Mouse (Mus musculus): ENCODE results near the gene Gm49320.
"Not testable (repeated sequence)": the region's sequence is repeated elsewhere in the genome, so short reads cannot be mapped to it uniquely, and the experiment has no call there.

Gm49320 gene

DNA sequence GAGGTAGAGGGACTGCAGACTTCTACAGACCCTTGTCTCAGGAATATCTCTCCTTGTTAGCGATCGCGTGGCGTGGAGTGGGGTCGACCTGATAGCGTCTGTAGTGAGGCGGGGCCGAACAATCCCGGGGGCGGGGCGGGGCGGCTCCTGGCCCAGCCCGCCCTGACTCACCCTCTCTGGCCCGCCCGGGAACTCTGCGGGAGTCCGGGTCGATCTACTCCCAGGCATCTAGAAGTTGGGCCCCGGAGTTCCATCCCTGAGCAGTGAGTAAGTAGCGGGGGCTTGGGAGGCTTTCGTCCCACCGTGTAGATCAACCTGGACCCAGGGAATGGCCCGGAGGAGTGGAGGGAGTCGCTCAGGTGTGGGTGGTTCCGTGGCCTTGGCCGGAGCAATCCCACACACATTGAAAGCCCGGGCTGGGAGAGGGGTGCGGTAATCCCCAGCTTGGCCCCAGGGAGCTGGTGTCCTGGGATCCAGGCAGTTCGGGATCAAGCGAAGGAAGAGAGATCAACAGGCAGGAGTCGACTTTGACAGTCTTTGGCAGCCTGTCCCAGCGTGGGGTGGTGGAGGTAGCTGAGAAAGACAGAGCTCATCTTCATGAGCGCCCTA is 11.8 kb upstream of the Gm49320 start, which contains the start of gene Lrrc8e:
Gene Lrrc8e (plus strand): TSS at position 89 of the 609 bp plus-strand sequence.
- no peak for DNase-seq (ENCODE audit: low read depth, low spot score)

DNA sequence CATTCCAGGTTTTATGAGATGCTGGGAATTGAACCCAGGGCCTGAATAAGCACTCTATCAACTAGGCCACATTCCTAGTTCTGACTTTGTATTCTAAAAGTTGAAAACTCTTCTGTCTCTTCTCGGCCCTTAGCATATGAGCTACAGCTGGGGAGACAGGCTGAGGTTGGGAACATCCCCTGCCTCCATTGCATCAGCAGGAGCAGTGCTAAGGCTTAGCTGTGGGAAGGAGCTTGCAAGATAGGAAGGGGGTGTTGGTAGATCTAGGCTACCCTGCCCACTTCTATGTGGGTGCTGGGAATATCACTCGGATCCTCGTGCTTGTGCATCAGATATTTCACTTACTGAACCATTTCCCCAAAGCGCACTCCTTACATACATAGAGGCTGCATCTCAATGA is 10.7 kb upstream of the Gm49320 start:
- DNase-seq (ENCODE audit: low read depth, low spot score), result no peak

- DNase-seq (ENCODE audit: low read depth, low spot score), result no peak
Measured at GRCm38 (mm10) chr8:4229784-4230183, 8.9 kb upstream of the Gm49320 start.

DNA sequence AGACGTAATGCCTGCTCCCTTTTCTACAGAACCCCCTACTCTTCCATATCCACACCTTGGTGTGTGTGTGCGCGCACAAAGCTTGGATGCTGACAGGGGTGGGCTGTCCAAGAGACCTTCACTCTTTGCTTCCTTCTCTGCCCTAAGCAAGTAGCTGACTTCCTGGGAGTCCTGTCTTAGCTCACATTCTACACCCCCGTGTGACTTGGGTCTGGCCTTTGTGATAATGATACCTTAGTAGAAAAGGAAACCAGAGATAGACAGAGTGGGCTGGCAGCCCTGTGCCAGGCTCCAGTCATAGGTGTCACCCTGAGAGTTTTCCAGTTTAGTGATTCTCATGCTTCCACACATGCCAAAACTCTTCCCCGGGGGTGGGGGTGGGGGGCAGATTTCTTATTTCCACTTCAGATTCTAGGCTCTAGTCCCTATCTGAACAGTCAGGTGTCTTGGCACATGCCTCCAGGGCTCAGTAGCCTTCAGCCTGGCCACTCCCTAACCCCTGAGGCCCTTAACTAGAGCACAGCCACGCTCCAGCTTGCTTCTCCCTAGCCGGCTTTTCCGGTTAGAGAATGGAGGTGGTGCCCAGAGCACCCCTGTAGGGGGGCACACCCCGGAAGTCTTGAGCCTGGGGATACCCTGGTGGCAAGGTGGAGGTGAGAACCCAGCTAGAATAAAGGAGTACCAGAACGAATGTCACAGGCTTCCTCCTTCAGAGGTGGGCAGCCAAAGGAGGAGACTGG is 7.9 kb upstream of the Gm49320 start:
- no peak for DNase-seq (ENCODE audit: low read depth, low spot score)

DNA sequence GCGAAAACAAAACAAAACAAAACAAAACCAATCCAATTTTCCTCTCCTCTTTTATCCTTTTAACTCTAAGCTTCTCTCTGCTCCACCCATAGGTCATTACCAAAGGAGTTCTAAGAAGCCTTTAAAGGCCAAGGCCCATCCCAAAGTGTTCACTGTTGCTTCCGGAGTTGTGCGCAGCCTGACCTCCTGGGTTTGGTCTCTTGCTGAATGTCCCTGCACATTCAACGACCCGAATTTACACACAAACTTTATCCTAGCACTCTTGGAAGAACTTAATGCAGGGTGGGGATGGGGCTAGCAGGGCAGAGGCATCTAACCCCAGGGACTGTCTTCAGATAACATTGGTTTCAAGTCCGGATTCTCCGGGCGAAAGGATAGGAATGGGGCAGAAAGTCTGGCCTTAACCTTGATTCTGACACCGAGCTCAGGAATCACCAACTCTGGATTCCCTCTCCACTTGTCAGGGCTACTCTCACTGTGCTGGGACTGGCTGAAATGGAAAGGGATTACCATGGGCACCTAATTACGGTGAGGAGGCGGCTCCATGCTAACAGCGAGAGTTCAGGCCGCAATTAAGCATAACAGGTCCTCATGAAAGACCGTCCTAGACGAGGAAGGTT is 741 bp upstream of the Gm49320 start:
- DNase-seq (ENCODE audit: low read depth, low spot score), result no peak

DNA sequence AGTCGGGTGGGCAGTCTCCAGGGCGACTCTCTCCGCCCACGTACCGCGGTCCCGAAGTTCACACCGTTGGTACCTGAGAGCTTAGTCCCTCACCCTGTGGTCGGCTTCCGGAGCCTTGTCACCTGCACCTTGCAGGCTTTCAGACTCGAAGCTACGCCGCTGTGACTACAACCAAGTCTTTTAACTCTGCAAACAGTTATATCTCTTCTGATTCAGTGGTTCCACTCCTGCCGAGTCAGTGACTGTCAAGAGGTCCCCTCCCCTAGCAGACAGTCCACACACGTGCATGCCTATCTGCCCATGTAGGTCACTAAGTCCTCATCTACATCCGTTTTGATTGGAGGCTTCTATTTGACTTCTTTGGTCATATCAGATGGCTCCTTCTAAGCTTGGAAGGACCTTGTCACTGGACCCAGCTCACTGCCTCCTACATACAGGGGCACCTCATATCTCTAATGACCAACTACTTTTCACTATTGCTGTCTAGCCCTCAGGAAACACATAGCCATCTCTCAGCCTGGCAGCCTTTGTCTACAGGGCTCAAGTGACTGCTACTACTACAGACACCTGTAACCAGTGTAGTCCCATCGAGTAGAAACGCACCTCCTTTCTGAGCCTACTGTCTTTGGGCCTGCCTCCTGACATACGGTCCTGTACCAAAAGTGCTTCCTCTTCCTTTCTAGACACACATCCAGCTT is 677 bp downstream of the Gm49320 start:
- DNase-seq (ENCODE audit: low read depth, low spot score), result no peak

DNA sequence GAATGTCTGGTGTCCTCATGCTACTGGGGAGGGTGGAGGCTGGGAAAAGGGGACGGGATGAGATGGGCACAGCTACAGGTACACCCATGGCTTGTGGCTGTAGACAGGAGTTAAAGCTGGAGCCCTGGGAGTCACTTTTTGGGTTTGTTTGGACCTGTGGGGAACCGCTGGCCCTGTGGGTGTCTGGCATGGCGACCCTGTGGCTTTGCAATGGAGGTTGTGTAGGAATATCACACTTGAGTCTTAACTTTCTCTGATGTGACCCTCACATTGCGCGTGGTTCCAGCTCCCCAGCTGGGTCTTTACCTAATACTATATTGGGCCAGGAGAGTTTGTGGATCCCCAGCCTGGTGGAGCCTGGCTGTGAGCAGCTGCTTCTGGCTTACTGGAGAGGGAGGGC is 6.4 kb downstream of the Gm49320 start:
- no peak for DNase-seq (ENCODE audit: low read depth, low spot score)

GRCm38 (mm10) chr8:4245737-4246136 is 7.1 kb downstream of the Gm49320 start:
- DNase-seq (ENCODE audit: low read depth, low spot score), result no peak

DNA sequence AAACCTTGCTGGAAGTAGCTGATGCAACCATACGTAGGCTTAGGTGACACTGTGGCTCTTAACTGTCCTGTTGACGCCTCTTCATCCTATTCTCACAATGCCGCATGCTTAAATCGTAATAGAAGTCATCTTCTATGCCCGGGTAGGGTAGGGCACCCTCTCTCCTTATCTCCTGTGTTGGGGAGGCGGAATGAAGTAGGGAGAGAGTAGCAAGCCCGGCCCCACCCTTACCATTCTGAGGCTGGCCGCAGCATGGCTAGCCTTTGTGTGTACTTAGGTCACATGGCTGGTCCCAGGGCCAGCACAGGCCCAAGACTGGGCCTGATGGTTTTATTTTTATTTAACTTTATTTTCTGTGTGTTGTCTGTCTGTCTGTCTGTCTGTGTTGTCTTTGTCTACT is 8.6 kb downstream of the Gm49320 start:
- no peak for DNase-seq (ENCODE audit: low read depth, low spot score)

DNA sequence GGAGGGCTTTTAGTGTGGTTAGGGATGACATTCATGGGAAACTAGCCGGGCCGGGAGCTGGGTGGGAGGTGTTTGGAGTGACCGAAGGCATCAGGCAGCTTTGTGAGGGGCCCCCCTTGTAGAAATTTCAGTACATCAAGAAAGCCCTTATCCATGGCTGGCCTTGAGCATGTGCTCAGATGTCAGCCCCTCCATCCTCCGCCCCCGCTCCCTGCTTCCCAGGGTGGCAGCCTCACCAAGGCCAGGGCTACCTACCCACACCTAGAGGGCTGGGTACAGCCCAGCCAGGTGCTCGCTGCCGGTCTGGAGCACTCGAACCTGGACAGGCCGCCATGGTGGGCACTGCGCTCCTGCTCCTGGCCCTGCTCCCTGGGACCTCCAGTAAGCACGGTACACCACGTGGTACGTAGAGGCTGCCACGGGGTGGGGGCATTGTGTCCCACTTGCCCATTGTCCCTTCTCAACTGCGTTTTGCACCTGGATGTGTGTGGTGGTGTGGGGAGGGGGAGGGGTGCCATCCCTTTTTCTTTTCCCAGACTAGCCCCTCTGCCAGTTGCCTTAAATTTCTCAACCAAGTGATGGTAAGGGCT is 9.4 kb downstream of the Gm49320 start, which contains the start of gene Tgfbr3l:
Gene Tgfbr3l (plus strand): TSS at position 264 of the 590 bp plus-strand sequence.
- DNase-seq (ENCODE audit: low read depth, low spot score), result no peak

- no peak for DNase-seq (ENCODE audit: low read depth, low spot score)
Measured at GRCm38 (mm10) chr8:4249213-4249612, 10.5 kb downstream of the Gm49320 start.

DNA sequence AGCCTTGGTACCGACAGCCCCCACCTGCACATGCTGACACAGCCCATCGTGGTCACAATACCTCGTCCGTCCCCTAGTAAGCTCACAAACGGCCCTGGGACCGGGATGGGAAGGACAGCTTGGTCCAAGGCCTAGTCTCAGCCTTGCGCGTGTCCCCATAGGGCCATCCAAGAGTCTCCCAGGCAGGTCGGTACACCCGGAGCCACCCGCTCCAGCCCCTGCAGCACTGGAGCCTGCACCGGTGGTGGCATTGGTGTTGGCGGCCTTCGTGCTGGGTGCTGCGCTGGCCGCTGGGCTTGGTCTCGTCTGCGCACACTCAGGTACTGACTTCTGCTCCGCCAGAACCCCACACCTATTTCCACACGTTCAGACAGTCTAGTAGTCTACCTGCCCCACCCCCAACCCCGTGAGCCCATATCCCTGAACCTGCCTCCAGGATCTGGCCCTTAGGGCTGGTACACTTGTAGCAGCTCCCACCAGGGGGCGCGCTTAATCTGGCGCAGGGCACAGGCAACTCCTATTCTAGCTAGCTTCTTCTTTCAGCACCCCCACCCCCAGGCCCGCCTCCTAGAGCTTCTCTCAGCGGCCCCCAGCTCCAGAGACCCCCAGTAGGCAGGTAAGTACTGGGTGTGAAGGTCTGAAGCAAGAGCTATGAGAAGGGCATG is 11.8 kb downstream of the Gm49320 start:
- no peak for DNase-seq (ENCODE audit: low read depth, low spot score)

GRCm38 (mm10) chr8:4252116-4252760 is 13.6 kb downstream of the Gm49320 start:
- DNase-seq (ENCODE audit: low read depth, low spot score), result no peak

- peak; percentile 93 for DNase-seq (ENCODE audit: low read depth, low spot score)
Measured at GRCm38 (mm10) chr8:4252934-4253841, 14.5 kb downstream of the Gm49320 start, which contains the start of gene Snapc2. Snapc2 (plus strand) TSS chr8:4253080.

DNA sequence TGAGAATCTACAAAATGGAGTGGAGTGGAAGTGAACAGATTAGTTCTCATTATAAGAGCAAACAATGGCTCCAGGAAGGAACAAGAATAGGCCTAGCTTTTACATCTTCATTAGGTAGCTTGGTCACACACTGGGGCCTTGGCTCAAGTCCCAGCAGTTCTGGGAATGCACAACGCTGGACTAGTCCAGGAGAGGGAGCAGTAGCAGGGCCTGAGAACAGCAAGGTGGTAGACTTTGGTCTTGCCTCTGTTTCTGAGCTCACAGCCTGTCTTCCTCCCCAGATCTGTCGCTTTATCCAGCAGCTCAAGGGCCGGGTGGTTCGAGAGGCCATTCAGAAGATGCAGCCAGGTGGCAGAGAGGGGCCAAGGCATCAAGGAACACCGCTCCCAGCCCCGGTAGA is 15.3 kb downstream of the Gm49320 start:
- DNase-seq (ENCODE audit: low read depth, low spot score), result no peak

GRCm38 (mm10) chr8:4255471-4255870 is 16.8 kb downstream of the Gm49320 start:
- DNase-seq (ENCODE audit: low read depth, low spot score), result not testable (repeated sequence)

DNA sequence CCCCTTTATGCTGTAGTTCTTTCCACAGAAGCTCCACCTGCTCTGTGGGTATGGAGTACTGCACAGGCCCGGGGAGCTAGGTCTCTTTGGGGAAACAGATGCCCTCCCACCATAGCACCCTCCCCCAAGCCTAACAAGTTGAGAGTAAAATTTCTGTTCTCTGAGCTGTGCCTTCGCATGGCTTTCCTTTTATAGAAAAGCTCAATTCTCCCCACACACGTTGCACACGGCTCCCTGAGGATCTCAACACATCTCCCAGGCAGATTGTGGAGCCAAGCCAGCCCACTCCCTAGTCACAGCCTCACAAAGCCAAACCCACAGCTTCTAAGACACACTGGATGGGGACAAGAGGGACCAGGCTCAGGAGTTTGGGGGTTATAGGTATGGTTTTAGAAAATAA is 18.2 kb downstream of the Gm49320 start:
- peak; percentile 96 for DNase-seq (ENCODE audit: low read depth, low spot score)

DNA sequence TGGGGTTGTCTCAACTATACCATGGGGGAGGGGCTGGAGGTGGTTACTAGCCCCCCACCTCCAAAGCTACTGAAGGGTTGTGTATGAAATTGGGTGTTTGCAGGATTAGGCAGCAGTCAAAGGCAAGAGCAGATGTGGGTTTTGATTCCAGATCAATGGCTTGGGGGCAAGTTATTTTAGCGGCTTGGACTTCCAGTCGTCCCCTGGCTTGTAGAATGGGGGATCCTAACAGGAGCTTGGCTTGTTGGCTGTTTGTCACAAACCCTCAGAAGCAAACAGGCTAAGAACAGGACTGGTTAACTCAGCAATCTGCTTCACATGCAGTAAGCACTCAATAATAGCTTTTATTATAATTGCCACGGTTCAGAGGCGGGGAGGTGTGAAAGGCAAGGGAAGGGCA is 18.7 kb downstream of the Gm49320 start:
- DNase-seq (ENCODE audit: low read depth, low spot score), result no peak

DNA sequence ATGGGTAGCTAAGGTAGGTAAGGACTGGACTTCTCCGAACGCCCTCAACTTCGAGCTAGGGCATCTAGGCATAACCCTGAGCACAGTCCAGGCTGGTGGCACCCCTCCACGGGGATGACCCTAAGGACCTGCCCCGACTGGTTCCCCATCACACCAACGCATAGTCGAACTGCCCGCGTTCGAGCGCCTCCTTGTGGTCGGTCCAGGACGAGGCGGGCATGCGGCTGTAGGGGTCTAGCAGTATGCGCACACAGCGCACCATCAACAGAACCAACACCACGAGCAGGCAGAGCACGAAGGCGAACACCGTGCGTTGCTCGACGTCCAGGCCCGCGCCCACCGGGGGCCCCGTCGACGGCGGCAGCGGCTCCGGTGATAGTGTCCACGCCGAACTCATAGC is 19.6 kb downstream of the Gm49320 start:
- DNase-seq (ENCODE audit: low read depth, low spot score), result no peak

GRCm38 (mm10) chr8:4258678-4259077 is 20.0 kb downstream of the Gm49320 start:
- no peak for DNase-seq (ENCODE audit: low read depth, low spot score)
